Mouse (Mus musculus): ENCODE results near the gene Cfap45.

Cfap45 gene

DNA sequence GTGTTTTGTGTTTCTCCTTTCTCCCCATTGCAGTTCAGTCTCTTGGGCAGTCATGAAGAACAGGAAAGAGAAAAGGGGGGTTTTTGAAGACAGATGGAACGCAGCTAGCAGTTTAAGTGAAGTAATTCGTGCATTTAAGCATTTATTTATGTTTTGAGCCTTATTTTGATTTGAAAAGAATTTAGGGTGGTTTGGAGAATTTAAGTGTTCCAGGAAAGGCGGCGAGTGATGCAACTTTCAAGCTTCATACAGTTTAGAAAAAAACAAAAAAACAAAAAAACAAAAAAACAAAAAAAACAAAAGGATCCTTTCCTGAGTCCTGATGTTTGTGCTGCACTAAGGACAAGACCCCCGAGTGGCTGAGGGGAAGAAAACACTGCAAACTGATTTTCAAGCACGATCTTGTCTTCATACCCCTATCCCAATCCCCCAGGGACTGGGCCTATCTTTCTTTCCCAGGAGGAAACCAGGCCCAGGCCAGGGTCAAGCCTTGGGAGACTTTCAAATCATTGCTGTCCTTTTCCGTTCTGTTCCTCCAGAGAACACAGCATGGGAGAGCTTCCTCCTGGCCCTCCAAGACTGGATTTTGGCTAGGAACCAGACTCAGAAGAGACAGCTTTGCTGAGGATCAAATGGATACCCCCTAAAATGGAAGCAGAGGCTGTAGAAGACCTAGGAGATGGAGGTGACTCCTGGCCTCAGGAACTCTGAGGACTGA is 5.9 kb upstream of the Cfap45 start:
- intact Hi-C loops (cut with DNase I), result no loop called here

DNA sequence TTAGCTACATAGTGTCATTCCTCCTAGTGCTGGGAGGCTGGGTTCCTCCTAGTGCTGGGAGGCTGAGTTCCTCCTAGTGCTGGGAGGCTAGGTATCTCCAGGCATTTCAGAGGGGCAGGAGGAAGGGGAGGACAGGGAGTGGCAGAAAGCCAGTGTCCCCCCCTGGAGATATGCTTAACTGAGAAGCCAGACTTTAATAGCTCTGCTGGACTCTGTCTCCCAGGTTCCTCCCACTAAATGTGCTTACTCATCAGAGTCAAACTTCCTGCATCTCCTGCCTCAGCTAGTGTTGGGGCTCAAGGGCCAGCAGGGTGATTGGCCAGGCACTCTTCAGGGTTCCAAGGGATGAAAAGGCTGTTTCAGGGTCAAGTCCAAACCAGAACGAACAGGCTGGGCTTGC is 5.2 kb upstream of the Cfap45 start:
- intact Hi-C loops (cut with DNase I), result no loop called here

DNA sequence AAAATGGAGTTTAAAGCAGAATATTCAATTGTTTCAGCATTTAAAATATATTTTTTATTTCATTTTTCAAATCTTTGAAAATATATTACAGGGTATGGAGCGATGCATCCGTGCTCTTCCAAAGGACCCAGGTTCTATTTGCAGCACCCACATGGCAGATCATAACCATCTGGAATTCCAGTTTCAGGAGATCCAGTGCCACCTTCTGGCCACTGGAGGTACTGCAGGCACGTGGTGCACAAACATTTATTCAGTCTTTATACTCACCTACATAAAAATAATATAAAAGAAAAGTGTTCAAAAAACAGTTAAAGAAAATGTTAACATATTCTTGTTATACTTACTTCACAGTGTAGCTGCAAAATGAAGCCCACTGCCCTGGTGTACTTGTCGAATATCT is 2.6 kb upstream of the Cfap45 start:
- intact Hi-C loops (cut with DNase I), result no loop called here

DNA sequence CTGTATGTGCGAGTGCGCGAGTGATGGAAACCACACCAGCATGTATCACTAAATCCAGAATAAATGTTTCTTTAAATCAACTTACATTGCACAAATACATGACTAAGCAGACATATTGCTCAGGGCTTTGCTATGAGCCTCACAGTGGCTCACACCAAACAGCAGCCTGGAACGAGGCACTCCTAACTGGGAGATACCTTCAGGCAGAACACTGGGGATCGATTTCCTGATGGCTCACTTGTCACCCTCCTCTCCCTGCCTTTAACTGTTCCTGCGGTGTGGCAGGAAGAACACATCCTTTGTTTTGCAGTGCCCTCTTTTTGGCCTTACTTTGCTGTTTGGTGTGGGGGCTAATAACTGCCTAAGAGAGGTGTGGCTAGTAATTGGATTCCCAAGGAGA is 957 bp upstream of the Cfap45 start:
- intact Hi-C loops (cut with DNase I), result loop anchor here (10.0 kb wide), 1 partner anchor 875 kb away; no protein-coding TSS in a partner anchor

DNA sequence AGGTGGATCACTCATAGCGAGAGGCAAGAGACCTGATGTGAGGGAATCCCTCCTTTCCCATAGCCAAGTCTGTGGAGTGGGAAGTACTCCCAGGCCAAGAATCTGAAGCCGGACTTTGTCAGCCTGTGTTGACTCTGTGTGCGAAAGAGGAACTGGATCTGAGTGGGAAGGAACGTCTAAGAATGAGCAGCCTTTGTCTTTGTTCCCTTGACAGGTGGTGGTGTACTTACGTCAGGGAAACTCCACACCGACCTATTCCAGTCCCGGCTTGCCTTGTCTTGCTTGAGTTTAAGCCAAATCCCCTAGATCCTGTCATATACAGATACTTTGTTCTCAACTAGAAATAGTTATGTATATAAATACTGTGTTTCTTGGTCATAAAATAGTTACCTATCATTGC is 1.9 kb downstream of the Cfap45 start:
- intact Hi-C loops (cut with DNase I), result loop anchor here (10.0 kb wide), 1 partner anchor 872 kb away; no protein-coding TSS in a partner anchor

DNA sequence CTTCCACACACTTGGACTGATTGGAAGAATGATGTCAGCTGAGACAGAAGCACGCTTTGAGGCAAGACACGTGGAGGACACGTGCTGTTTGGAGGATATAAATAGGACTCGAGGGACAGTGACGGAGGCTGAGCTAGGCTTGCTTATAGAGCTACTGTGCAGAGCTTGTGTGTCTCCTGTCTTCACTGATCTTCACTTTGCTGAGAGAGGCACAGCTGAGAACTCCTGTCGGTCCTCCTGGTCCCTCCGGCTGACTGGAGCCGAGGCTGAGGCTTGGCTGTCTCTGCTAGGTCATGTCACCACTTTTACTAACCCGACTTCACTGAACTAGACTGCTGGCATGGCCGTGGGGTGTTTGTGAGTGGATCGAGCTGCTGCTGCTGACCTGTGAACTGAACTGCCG is 3.1 kb downstream of the Cfap45 start:
- intact Hi-C loops (cut with DNase I), result loop anchor here (10.0 kb wide), 1 partner anchor 871 kb away; no protein-coding TSS in a partner anchor

DNA sequence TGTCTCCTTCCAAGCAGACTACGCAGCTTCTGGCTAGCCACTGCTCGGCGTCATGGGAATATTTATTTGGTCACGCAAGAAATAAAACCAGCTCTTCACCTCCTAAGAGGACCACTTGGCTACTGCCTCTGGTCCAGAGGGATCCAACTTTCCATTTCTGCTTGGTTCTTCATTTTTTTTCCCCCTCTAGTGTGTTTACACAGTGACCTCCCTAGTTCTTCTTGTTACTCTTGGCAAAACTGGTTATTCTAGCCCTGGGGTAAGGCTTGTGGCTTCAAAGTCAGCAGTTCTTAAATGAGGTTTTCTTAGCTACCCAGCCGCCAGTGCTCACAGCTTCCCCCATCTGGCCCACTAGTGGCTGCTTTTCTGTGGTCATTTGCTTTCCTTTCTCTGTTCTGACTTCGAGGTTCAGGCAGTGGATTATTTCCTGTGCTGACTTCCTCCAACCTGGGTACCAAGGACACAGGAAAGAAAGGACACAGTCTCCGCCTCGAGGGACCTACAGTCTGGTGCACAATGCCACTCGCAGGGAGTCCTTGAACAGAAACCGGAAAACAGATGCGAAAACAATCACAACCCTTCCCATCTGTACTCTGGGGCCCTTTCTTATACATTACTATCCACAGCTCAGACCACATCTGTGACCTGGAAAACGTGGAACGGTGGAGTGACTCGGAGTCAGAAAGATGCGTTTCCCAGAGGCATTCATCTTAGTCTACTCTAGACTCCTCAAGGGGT is 4.6 kb downstream of the Cfap45 start:
- intact Hi-C loops (cut with DNase I), result loop anchor here (10.0 kb wide), 1 partner anchor 870 kb away; no protein-coding TSS in a partner anchor

DNA sequence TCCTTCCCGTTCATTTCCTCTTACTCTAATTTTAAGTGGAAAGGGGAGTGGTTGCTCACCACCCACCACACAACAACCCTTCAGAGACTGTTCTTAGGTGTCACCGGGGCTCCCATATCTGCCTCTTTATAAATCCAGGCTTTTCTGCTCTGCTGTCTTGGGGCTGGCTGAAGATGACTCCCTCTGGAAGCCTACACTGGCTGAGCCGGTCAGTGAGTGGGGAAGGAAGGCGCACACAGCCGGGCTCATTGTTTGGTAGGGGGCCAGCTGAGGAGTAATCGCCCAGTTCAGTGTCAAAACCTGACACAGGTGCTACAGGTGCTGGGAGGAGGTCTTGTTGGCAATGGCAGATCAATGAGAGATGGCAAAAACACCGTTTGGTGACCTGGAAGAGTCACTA is 5.4 kb downstream of the Cfap45 start:
- intact Hi-C loops (cut with DNase I), result loop anchor here (10.0 kb wide), 1 partner anchor 869 kb away; no protein-coding TSS in a partner anchor

DNA sequence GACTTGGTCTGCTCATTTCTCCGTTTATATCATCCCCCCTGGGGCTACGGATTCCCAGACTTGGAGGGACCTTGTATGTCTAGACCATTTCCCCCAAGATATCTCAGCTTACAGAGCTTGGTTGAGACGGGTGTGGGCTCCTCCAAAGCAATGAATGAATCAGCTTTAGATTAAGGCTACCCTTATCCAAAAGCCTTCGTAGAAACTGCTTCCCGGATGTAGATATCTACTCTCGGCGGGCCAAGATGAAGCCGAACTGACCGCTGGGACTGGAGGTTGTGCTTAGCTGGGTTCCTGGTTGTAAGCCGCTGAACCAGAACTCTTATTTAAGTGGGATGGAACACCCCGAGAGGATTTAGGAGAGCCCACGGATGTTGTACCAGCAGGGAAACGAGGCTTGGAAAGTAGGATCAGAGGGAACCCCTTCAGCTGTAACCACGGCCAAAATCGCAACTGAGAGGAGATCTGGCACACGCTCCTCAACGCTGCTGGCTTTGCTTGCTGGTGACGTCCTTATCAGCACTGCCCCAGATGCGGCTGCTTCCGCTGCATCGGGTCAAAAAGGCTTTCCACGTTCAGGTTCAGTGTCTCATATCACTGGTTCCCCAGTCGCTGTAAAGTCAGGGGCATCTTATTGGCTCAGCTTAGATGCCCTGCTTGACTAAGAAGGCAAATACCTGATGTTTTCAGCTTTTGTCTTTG is 5.9 kb downstream of the Cfap45 start:
- intact Hi-C loops (cut with DNase I), result loop anchor here (10.0 kb wide), 1 partner anchor 868 kb away; no protein-coding TSS in a partner anchor

DNA sequence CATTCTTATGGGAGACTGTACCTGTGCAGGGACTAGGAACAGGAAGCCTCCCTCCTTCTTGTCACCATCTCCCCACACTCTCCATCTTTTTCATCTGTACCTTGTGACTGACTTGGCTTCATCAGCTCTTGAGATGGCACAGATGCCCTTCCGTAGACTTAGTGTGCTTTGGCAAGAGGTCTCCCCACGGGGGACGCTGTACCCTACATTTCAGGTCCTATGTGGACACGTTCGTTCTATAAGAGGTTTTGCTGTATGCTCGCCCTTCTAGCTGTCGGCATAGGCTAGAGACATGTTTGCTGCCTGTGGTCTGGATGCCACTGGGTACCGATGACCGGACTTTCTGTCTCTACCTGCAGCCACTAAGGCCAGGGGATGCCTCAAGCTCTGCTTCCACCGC is 6.8 kb downstream of the Cfap45 start:
- intact Hi-C loops (cut with DNase I), result loop anchor here (10.0 kb wide), 1 partner anchor 867 kb away; no protein-coding TSS in a partner anchor

DNA sequence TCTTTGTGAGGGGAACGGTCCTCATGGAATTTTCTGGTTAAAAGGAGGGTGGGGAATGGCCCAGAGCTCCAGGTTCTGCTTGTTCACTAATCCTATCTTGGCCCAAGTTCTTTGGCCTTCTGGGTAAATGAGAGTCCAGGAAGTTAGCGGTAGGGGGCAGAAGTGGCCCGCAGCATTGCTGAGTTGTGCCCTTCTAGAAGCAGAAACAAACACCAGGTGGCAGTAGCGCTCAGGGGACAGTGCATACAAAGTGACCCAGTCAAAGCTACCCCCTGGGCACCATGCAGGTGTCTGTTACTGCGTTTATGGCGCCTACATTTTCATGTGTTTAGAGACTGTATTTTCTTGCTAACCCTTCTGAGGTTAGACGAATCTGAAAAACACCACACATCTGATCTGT is 8.1 kb downstream of the Cfap45 start:
- intact Hi-C loops (cut with DNase I), result loop anchor here (2.0 to 10.0 kb wide), 4 partner anchors 36 to 866 kb away; partner anchors contain the start of gene Dusp23

DNA sequence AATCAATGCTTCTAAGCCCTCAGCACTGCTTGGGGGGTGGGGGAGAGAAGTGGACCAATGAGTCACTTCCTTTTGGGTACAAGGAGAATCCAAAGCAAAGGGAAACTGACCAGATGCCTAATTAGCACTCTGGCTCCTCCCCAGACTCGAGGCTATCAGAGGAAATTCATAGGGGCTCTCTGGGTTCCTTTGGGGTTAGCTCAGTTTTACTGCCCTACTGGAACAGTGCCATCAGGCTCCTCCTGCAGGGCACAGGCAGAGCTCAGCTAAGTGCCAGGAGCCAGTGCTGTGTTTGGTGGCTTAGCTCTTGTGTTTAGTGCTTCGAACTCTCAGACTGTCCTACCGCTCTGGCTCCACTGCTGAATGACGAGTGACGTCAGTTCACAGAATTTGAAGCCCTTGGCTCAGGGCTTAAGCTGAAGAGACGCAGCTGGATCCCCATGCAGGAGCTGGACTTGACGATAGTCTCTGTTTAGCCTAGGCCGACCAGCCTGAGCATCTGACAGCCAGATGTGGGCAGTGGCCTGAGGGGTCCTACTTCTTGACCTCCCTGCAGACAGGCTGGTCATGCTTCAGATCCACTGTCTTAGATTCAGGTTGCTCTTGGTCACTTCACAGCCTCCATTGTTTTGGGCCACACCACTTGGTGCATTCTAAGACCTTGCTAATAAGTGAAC is 10.1 kb downstream of the Cfap45 start:
- intact Hi-C loops (cut with DNase I), result no loop called here

DNA sequence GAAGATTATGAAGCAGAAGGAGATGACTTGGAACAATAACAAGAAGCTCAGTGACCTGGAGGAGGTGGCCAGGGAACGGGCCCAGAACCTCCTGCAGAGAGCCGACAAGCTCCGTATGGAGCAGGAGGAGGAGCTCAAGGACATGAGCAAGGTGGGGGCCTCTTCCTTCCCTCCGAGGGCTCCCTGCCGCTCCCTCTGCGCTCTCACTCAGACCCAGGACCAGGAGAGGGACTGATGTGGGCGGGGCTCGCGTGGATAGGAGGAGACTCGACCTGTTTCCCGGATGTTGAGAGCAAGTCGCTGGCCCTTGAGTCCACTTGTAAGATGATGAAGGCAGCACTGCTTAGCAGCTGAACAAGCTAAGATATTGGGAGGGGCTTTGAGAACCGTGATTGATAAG is 11.9 kb downstream of the Cfap45 start:
- intact Hi-C loops (cut with DNase I), result no loop called here

DNA sequence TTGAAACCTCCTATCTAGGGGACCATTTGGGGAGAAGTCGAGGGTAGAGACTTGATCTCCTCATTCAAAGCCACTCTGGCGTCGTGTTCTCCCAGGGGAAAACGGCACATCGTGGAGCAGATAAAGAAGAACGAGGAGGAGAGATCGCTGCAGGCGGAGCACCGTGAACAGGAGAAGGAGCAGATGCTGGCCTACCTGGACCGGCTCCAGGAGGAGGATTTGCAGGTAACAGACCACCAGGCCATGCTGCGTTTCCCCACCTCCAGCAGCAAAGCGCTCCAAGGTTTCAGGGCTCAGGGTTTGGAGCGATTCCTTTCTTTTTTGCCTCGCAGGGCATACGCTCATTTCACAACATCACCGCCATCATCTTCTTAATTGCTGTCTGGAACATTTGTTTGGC is 14.5 kb downstream of the Cfap45 start:
- intact Hi-C loops (cut with DNase I), result no loop called here

DNA sequence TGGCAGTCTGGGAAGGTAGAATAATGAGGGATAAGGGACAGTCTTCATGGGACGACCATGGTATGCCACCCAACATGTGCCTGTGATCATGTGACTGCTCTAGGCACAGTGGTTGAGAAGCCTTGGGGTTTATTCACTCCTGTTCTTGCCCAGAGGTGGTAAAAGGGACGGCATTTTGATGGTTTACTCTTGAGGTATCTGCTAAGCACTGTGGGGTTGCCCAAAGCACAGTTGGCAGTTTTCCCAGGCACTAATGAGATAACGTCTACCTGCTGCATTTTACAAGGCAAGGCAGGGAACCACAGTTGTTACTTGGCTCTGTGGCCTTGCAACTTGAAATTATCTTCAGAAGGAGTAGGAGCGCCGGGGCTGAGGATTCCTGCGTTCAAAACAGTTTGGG is 19.2 kb downstream of the Cfap45 start:
- intact Hi-C loops (cut with DNase I), result no loop called here

DNA sequence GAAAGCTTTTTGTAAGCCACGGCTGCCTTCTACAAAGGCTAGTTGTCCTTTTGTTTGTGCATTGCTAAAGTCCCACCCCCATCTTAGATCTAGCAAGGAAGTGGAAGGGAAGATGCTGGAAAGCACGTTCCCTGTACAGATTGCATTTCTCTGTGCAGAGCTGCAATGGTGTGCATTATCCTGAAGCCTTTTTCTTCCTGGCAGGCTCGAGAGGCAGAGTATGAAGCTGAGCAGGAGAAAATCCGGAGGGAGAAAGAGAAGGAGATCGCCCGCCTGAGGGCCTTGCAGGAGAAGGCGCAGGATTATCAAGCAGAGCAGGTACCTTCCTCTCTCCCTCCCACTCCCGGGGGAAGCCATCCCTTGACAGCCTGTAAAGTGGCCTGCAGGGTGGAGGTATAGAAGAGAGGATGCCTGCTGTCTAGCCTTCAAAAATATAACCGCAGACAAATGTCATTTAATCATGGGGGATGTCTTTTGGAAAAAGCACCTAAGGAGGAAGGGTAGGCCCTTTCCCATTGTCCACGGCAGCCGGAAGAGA is 19.8 kb downstream of the Cfap45 start:
- intact Hi-C loops (cut with DNase I), result no loop called here

DNA sequence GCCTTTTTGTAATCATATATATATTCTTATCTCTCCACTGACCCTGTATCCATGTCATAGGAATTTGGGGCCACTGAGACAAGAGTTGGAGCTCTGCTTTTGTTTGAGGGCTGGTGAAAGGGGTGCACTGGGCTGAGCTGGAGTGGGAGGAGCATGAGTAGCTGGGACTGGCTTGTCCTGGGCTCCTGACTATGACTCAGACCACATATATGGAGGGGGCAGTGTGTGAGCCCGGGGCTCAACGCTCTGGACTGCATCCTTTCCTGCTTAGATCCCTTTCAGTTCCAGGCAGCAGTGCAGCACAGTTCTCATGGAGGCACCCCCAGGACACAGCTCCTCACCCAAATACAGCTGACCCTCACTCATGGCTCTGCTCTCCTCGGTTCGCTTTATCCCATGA is 25.5 kb downstream of the Cfap45 start:
- intact Hi-C loops (cut with DNase I), result no loop called here

DNA sequence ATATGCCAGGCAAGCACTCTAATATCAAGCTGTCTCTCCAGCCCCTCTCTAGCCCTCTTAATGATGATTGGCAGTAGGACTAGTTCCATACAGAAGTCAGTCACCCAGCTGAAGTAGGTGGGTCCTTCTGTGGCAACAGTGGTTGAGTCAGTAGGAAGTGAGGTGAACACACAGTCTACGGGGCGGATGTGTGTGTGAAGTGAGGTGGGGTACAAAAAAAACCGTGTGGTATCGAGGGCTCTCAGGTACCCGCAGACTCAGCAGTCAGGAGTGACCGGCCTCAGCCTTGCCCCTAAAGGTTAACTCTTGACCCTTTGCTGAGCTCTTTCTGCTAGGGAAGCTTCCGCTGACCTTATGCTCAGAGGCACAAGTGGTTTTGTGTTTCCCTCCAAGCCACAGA is 27.9 kb downstream of the Cfap45 start:
- intact Hi-C loops (cut with DNase I), result no loop called here

DNA sequence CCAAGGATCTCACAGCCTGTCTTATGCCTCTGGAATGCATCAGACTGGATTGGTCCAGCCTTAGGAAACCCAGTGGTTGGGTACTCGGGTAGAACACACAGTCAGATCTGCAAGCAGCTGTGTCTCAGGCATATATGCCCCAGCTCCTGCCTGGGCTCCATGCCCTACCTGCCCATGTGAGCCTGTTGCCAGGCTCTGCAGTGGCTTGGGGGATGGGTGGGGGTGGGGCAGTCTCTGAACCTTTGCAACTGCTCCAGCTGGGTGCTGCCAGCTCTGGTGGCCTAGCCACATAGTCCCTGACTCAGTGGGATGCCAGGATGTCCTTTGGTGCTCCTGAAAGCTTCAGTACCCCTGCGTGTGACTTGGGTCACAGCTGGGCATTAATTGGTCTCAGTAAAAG is 28.7 kb downstream of the Cfap45 start:
- intact Hi-C loops (cut with DNase I), result no loop called here

DNA sequence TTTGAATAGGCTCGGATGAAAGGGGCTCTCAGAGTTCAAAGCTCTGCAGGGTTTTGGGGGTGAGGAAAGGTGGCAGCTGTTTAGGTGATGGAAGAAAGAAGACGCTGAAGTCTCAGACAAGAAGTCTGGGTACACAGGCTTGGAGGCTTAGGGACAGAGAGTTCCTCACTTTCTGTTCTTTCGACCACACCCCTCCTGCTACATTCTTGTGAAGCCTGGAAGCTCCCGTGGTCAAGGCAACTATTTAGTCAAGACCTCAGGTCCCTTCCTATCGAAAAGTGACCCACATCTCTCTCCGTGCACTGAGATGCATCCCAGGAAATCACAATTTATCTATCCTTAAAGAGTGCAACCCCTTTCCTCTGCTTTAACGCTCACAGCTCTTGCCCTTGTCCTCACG is 29.1 kb downstream of the Cfap45 start:
- intact Hi-C loops (cut with DNase I), result no loop called here

DNA sequence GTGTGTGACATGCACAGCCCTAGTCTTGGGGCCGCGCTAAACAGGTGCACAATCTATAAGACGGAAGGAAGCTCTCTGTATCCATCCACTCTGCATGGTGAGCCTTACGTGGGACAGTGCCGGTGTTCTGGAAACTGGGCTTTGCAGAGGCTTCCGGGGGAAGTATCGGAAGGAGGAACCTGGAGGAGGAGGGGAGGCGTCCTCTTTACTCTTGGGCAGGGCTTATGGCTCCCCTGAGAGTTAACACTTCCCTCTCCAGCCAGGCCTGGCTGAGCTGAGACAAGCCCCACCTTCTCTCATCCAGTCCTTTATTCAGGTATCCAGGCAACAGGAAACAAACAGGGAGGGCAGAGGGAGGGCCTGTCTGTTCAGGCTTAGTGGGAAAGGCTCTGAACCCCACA is 29.9 kb downstream of the Cfap45 start:
- intact Hi-C loops (cut with DNase I), result no loop called here

Data from adrenal gland (tissue).